Mouse (Mus musculus) spleen, adult 2 months (tissue): ENCODE data around the gene BC030870.

Experiments used
- CTCF ChIP-seq: fragments of 200-500 bp; IDR thresholded peaks from 2 replicates; pipeline ENCODE4 v1.5.1; 2011; ENCODE audit warnings: mild to moderate bottlenecking, inconsistent platforms; ENCODE audit not compliant: insufficient read depth, insufficient read length, insufficient replicate concordance; ENCODE audit errors: extremely low read depth
- POLR2A ChIP-seq: fragments of 200-500 bp; IDR thresholded peaks from 2 replicates; pipeline ENCODE4 v1.6.1; 2011; ENCODE audit warnings: low read depth, low read length, inconsistent platforms

- TF ChIP-seq CTCF, result no peak
- TF ChIP-seq POLR2A, result no peak
Observed at GRCm38 (mm10) chr8:65157901-65158300, 28.5 kb upstream of the BC030870 start.
